Mouse (Mus musculus): Measurements from ENCODE around the gene Asb3.
"Not testable (repeated sequence)": the region's sequence is repeated elsewhere in the genome, so short reads cannot be mapped to it uniquely, and the experiment has no call there.

Asb3 gene

GRCm38 (mm10) chr11:31001169-31001908 lies 116.1 kb downstream of the Asb3 start:
- DNase-seq (ENCODE audit: low spot score in 2 of 2): no peak

DNA sequence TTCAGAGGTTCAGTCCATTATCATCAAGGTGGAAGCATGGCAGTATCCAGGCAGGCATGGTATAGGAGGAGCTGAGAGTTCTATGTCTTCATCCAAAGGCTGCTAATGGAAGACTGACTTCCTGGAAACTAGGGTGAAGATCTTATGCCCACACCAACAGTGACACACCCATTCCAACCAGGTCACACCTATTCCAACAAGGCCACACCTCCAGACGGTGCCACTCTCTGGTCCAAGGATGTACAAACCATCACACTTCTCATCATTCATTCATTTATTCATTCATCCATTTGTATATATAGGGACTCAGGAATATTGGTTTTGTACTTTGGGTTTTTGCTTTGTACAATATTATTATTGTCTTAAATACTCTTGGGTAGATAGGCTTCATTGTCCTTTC lies 124.5 kb downstream of the Asb3 start:
- not testable (repeated sequence) for DNase-seq (ENCODE audit: low spot score in 2 of 2)

DNA sequence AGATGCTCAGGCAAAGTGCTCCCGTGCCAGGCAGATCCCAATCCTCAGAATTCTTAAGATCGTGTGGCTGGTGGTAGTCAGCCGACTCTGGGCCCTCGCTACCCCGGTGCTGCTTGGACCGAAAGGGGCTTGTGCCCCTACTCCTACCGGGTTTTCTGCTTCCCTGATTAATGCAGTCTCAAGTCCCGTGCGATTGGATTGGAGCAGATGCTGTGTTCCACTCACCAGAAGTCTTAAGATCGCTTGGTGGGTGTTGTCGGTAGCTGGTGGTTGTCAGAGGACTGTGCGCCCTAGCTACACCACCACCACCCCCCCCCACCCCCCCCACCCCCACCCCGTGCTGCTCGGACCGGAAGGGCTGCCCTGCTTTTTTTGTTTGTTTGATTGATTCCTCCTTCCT lies 132.2 kb downstream of the Asb3 start:
- not testable (repeated sequence) for DNase-seq (ENCODE audit: low spot score in 2 of 2)

DNA sequence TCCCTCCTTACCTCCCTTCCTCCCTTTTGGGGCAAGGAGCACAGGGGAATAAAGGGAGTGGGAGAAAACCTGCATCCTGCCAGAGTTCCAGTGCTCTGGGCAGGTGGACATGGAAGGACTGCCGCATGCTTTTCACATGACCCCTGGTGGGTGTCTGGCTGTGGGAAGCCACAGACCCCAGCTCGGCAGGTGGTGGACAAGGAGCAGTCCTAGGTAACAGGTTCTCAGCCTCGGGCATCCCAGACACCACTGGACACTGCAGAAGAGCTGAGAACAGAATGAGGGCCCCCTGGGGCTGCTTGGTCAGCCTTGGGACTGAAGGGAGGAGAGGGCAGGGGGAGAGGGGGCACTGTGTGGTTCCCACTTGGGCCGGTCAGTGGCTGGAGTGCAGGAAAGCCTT lies 149.7 kb downstream of the Asb3 start:
- DNase-seq (ENCODE audit: low spot score in 2 of 2): no peak

DNA sequence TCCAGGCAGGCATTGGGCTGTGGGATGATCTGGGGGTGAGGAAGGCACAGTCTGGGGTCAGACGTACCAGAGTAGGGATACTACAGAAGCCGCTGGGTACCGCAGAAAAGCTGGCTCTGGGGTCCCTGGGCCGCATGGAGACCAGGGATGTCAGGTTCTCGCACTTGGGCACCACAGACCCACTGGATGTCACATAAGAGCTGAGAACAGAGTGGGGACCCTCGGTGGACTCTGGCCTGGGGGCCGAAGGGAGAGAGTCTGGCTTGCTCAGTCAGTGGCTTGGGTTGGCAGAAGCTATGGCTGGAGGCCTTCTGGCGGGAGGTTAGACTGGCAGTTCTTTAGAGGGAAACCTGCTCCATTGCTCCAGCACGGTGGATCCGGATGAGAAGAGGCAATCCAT lies 204.8 kb downstream of the Asb3 start:
- no peak for DNase-seq (ENCODE audit: low spot score in 2 of 2)

- no peak for DNase-seq (ENCODE audit: low spot score in 2 of 2)
Observed at GRCm38 (mm10) chr11:31090478-31090978, 205.3 kb downstream of the Asb3 start.

- DNase-seq (ENCODE audit: low spot score in 2 of 2): not testable (repeated sequence)
Observed at GRCm38 (mm10) chr11:31099519-31099918, 214.3 kb downstream of the Asb3 start.

DNA sequence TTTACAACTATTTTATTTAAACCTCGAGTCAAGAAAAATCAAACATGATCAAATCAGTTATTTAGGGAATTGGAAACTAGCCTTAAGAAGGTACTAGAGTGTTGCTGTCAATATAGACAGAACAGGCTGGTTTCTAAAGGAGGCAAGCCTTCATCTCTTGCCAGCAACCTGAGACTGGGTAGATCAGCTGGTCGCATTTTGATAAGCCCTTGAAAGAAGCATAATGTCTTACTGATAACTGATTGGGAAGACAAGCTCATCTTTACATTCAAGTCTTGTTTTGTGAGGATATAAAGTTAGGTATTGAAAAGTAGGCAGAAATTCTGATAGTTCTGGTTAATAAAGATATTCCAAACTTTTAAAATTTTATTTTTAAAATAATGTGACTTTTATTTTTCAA lies 217.0 kb downstream of the Asb3 start:
- no peak for DNase-seq (ENCODE audit: low spot score in 2 of 2)

- no peak for DNase-seq (ENCODE audit: low spot score in 2 of 2)
Observed at GRCm38 (mm10) chr11:31105364-31105763, 220.1 kb downstream of the Asb3 start.

DNA sequence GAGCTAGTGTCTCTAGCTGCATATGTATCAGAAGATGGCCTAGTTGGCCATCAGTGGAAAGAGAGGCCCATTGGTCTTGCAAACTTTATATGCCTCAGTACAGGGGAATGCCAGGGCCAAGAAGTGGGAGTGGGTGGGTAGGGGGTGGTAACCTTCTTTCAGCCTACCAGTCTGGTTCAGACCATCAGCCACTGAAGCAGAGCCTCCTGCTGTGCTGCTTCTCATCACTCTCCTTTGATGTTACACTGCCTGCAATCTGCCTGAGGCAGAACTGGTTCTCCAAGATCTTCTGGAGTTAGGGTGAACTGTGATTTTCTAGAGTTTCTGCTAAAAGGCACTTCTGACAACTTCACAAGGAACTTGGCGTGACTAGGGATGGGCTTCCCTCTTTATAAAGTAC lies 241.7 kb downstream of the Asb3 start:
- DNase-seq (ENCODE audit: low spot score in 2 of 2): not testable (repeated sequence)

DNA sequence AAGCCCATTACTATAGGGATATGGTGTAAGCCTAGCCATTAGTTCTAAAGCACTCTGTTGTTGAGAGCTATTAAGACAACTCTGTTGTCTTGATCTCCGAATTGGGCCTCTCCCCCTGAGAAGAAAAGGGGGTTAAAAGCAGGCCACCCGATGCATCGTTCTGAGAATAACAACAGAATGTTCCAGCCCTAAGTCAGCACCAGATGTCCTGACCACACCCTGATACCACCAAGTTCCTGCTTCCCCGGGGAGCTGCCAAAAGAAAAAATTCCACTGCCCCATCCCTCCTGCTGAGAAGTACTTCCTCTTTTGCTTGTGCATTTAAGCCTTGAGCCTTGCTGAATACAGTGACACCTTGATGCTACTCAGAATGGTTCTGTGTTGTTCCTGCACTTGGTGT lies 248.5 kb downstream of the Asb3 start:
- not testable (repeated sequence) for DNase-seq (ENCODE audit: low spot score in 2 of 2)

GRCm38 (mm10) chr11:31134824-31135223 lies 249.6 kb downstream of the Asb3 start:
- not testable (repeated sequence) for DNase-seq (ENCODE audit: low spot score in 2 of 2)

- not testable (repeated sequence) for DNase-seq (ENCODE audit: low spot score in 2 of 2)
Observed at GRCm38 (mm10) chr11:31138394-31138793, 253.2 kb downstream of the Asb3 start.

All from frontal cortex, postnatal 10 days (tissue).